9 mouse cellular contexts compared by ENCODE assay signal in the genomic region with DNA sequence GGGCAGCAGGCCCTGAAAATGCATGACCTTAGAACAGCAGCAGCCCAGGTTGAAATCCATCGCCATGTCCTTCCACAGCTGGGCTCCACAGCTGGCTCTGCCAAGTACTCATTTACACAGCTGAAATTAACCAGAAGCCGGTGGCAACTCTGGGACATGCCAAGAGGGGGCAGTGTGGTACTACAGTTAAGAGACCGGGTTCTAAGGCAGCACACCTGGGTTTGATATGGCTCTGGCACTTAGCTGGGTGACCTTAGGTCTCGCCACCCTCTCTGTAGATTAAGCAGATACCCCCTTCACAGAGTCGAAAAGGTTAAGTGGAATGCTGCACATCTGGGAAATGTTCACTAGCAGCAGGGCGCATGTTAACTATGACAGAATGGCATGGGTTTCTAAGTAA. TPM values are rescaled to one million over a fixed set of nuclear protein-coding genes. Genes with fewer than 3 reads are reported as not detected.
A peak's percentile ranks its signal among the peaks of the same experiment; 100 is the strongest.
DNase-seq lines count a peak whose midpoint lies in the region; ATAC-seq and TF ChIP-seq lines count a peak whose summit lies in the region.
"Had no signal": no experiment of that assay in that cellular context is flagged by ENCODE, and none has a peak within 500 bp of the region (broad histone marks: within the 10 kb centered on the region; RNA-seq: fewer than 3 reads in every experiment).

No protein-coding gene starts in this region.

- H3K27ac ChIP-seq in testis, adult 2 months (ENCODE audit: control insufficient read depth, insufficient read depth, low read depth, low read length): no peak overlapping the region
- H3K27ac ChIP-seq in gastrocnemius, adult 2 months: no peak overlapping the region
- no peak overlapping the region for H3K27ac ChIP-seq in liver, embryonic 13.5 days
- H3K27ac ChIP-seq: embryonic facial prominence, embryonic 15.5 days had no signal

- ATAC-seq in liver, embryonic 13.5 days (ENCODE audit: low read depth): no peak

- no peaks in the 10 kb centered on the region for H3K9me3 ChIP-seq in liver, embryonic 13.5 days (replicated peaks)
- H3K9me3 ChIP-seq: embryonic facial prominence, embryonic 15.5 days had no signal

- no peak overlapping the region for H3K4me3 ChIP-seq in testis, adult 2 months (ENCODE audit: control insufficient read depth, low read depth, low read length)
- H3K4me3 ChIP-seq in gastrocnemius, adult 2 months: no peak overlapping the region
- no peak overlapping the region for H3K4me3 ChIP-seq in liver, embryonic 13.5 days (replicated peaks)
- H3K4me3 ChIP-seq: embryonic facial prominence, embryonic 15.5 days had no signal

- no peak for TF ChIP-seq POLR2A in testis, adult 2 months (IDR thresholded peaks at IDR 0.05; ENCODE audit: control insufficient read depth, low read depth, low read length)

- H3K9ac ChIP-seq in liver, embryonic 13.5 days: no peak overlapping the region
- H3K9ac ChIP-seq: embryonic facial prominence, embryonic 15.5 days had no signal

- no peaks in the 10 kb centered on the region for H3K4me1 ChIP-seq in testis, adult 2 months (ENCODE audit: control insufficient read depth, insufficient read depth, low read length)
- H3K4me1 ChIP-seq in liver, embryonic 13.5 days (replicated peaks): 0 out of 2 replicates have a peak, but pooled peaks cover 3% of the 10 kb centered on the region

- no peak for DNase-seq in testis, postnatal 14 days (ENCODE audit: low spot score)
- peak; percentile 59 for DNase-seq in cerebellum, adult 8-10 months
- peak; percentile 81 for DNase-seq in gastrocnemius, adult 2 months
- DNase-seq in kidney, adult 9 months: peak; percentile 94
- peak; percentile 34 for DNase-seq in liver, embryonic 13.5 days
- DNase-seq in ovary, postnatal 10 days (ENCODE audit: low spot score): peak; percentile 27
- peak; percentile 31 to 76 for DNase-seq in thymus, postnatal 10 days (ENCODE audit: low spot score in 2 of 2)

- H3K36me3 ChIP-seq in testis, adult 2 months (ENCODE audit: control insufficient read depth, insufficient read depth, low read length): no peaks in the 10 kb centered on the region
- H3K36me3 ChIP-seq in liver, embryonic 13.5 days: no peaks in the 10 kb centered on the region
- H3K36me3 ChIP-seq: embryonic facial prominence, embryonic 15.5 days had no signal

- WGBS in liver, embryonic 13.5 days (ENCODE audit: insufficient replicate concordance): 30% methylated on average over 6 of the region's 6 CpGs

- TF ChIP-seq CTCF in testis, adult 2 months (IDR thresholded peaks at IDR 0.05; ENCODE audit: control insufficient read depth, insufficient read depth, insufficient replicate concordance, low read depth, low read length): peak; percentile 33; the same call in 1 of the 2 replicates
- peak; percentile 89 for TF ChIP-seq CTCF in gastrocnemius, adult 2 months (IDR thresholded peaks at IDR 0.05)

- H3K4me2 ChIP-seq in liver, embryonic 13.5 days: no peak overlapping the region
- H3K4me2 ChIP-seq: embryonic facial prominence, embryonic 15.5 days had no signal

- intact Hi-C loops in gastrocnemius, adult 2 months (cut with DNase I): loop anchor here (1.0 to 2.0 kb wide), 3 partner anchors 62 to 156 kb away; no protein-coding TSS in a partner anchor

- no peaks in the 10 kb centered on the region for H3K27me3 ChIP-seq in testis, adult 2 months (ENCODE audit: control insufficient read depth, insufficient read depth, low read length)
- no peaks in the 10 kb centered on the region for H3K27me3 ChIP-seq in liver, embryonic 13.5 days
- H3K27me3 ChIP-seq: embryonic facial prominence, embryonic 15.5 days had no signal

RNA-seq across cellular contexts. Expression of gene Fam219a, which starts 16.8 kb away (rescaled TPM):
- 36.8 and 37.7 TPM in 2 replicates for polyA plus RNA-seq in testis, adult 2 months (2012; rRNA removed)
- 10 to 100 TPM; 18.0 to 24.3 TPM for total RNA-seq in gastrocnemius, adult 2 months (2021)
- polyA plus RNA-seq in liver, embryonic 13.5 days (2015; fragmentation: Nextera tagmentation; extraction: Ambion mirVana): 0.30 and 0.71 TPM in 2 replicates

RNA-seq across cellular contexts. Expression of gene Dnaic1, which starts 17.0 kb away (rescaled TPM):
- 86.5 and 89.7 TPM in 2 replicates for polyA plus RNA-seq in testis, adult 2 months (2012; rRNA removed)
- total RNA-seq in gastrocnemius, adult 2 months (2021): under 1 TPM; 0.56 to 0.59 TPM
- 1.4 TPM in 2 replicates for polyA plus RNA-seq in liver, embryonic 13.5 days (2015; fragmentation: Nextera tagmentation; extraction: Ambion mirVana)

RNA-seq across cellular contexts. Expression of gene 1110017D15Rik, which starts 35.4 kb away (rescaled TPM):
- polyA plus RNA-seq in testis, adult 2 months (2012; rRNA removed): 1,051 and 1,062 TPM in 2 replicates
- total RNA-seq in gastrocnemius, adult 2 months (2021): under 1 TPM in 1 of 2 experiments, not detected in 1; 0.67 TPM
- 0.19 TPM in 1 of 2 replicates, not detected in the other for polyA plus RNA-seq in liver, embryonic 13.5 days (2015; fragmentation: Nextera tagmentation; extraction: Ambion mirVana)

RNA-seq across cellular contexts. Expression of gene AI464131, which starts 49.7 kb away (rescaled TPM):
- polyA plus RNA-seq in testis, adult 2 months (2012; rRNA removed): 9.8 and 11.1 TPM in 2 replicates
- 10 to 100 TPM; 75.0 to 87.5 TPM for total RNA-seq in gastrocnemius, adult 2 months (2021)
- 0.51 and 0.72 TPM in 2 replicates for polyA plus RNA-seq in liver, embryonic 13.5 days (2015; fragmentation: Nextera tagmentation; extraction: Ambion mirVana)

Comparison
In these comparisons a context has a peak if more than half of its experiments do, and no peak if none do; other contexts are left out.
1. RNA of gene Fam219a, which starts 16.8 kb away (polyA plus RNA-seq): 36.8 to 37.7 TPM in testis, adult 2 months; 0.30 to 0.71 TPM in liver, embryonic 13.5 days; every median in the first group is over 10 times any median in the second.
2. RNA of gene Dnaic1, which starts 17.0 kb away (polyA plus RNA-seq): 86.5 to 89.7 TPM in testis, adult 2 months; 1.4 TPM in liver, embryonic 13.5 days; every median in the first group is over 10 times any median in the second.
3. RNA of gene 1110017D15Rik, which starts 35.4 kb away (polyA plus RNA-seq): 1,051 to 1,062 TPM in testis, adult 2 months; 0.19 TPM in liver, embryonic 13.5 days; every median in the first group is over 100 times any median in the second.